Comparison of ENCODE assay signal across 16 mouse cellular contexts in the genomic region with DNA sequence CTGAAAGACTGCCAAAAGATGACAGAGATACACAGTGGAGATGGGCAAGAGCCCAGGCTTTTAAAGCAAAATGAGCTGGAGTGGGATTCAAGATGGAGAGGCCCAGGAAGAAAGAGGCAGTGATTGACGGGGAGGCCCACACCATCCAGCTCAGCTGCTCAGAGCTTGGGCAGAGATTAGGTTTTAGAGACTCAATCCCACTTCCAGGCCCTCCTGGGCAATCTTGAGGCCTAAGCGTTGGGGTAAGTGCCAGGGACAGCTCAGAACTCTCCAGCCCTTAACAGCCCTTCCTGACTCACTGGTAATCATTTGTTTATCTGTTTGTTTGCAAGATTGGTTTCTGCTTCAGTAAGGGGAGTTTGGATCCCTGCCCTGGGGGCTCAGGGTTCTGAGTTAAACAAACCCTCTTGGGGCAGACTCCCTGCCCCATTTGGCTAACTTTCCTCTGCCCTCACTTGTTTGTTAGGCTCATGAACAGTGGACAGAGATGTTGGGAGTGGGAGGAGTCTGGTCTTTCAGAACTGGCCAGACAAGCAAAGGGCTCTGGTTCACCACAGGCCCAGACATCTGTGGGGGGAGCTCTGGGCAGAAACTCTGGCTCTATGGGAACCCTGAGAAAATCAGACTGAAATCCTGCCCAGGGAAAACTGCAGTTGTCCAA. TPM values are rescaled to one million over a fixed set of nuclear protein-coding genes. Genes with fewer than 3 reads are reported as not detected.
A peak's percentile ranks its signal among the peaks of the same experiment; 100 is the strongest.
DNase-seq lines count a peak whose midpoint lies in the region; ATAC-seq lines count a peak whose summit lies in the region.
"Had no signal": no experiment of that assay in that cellular context is flagged by ENCODE, and none has a peak within 500 bp of the region (broad histone marks: within the 10 kb centered on the region; RNA-seq: fewer than 3 reads in every experiment).

No protein-coding gene starts in this region.

- H3K27me3 ChIP-seq in forebrain, embryonic 13.5 days: 0 out of 2 replicates have a peak, but pooled peaks cover 3% of the 10 kb centered on the region
- peaks cover 80% of the 10 kb centered on the region for H3K27me3 ChIP-seq in forebrain, embryonic 10.5 days (ENCODE audit: poor library complexity, severe bottlenecking)
- H3K27me3 ChIP-seq in hindbrain, embryonic 14.5 days (ENCODE audit: control insufficient read depth, insufficient read depth, low read length): peaks cover 16% of the 10 kb centered on the region; the same call in 1 of the 2 replicates
- peaks cover 10% of the 10 kb centered on the region; the same call in 1 of the 2 replicates for H3K27me3 ChIP-seq in hindbrain, embryonic 12.5 days

- no peak overlapping the region for H3K4me2 ChIP-seq in forebrain, embryonic 13.5 days
- no peak overlapping the region for H3K4me2 ChIP-seq in hindbrain, embryonic 14.5 days (replicated peaks)
- H3K4me2 ChIP-seq in hindbrain, embryonic 12.5 days (replicated peaks): no peak overlapping the region
- H3K4me2 ChIP-seq: liver, embryonic 13.5 days; neural tube, embryonic 13.5 days had no signal

- ATAC-seq in forebrain, embryonic 13.5 days: peak; percentile 50; the same call in 1 of the 2 replicates
- peak; percentile 34; the same call in 1 of the 2 replicates for ATAC-seq in hindbrain, embryonic 14.5 days (ENCODE audit: low FRiP score)
- ATAC-seq in hindbrain, embryonic 12.5 days (ENCODE audit: low FRiP score): no peak
- ATAC-seq in activated CD4-positive, CD25-positive, alpha-beta regulatory T cell, adult 4 months: no peak
- ATAC-seq: intestine, postnatal 0 days; midbrain, embryonic 16.5 days had no signal

- intact Hi-C loops in left cerebral cortex, postnatal 14 days (cut with DNase I): no loop called here

- H3K9ac ChIP-seq in forebrain, embryonic 13.5 days: no peak overlapping the region
- H3K9ac ChIP-seq in hindbrain, embryonic 14.5 days: no peak overlapping the region
- no peak overlapping the region for H3K9ac ChIP-seq in hindbrain, embryonic 12.5 days
- H3K9ac ChIP-seq: liver, embryonic 13.5 days; neural tube, embryonic 13.5 days had no signal

- no peak overlapping the region for H3K4me3 ChIP-seq in forebrain, embryonic 13.5 days
- H3K4me3 ChIP-seq in forebrain, embryonic 10.5 days: no peak overlapping the region
- H3K4me3 ChIP-seq in hindbrain, embryonic 14.5 days (replicated peaks; ENCODE audit: low read length): no peak overlapping the region
- H3K4me3 ChIP-seq in hindbrain, embryonic 12.5 days: no peak overlapping the region
- H3K4me3 ChIP-seq: liver, embryonic 13.5 days; neural tube, embryonic 13.5 days had no signal

- no peaks in the 10 kb centered on the region for H3K9me3 ChIP-seq in forebrain, embryonic 13.5 days (replicated peaks)
- H3K9me3 ChIP-seq in forebrain, embryonic 10.5 days: no peaks in the 10 kb centered on the region
- H3K9me3 ChIP-seq in hindbrain, embryonic 14.5 days (ENCODE audit: control insufficient read depth, low read length): no peaks in the 10 kb centered on the region
- H3K9me3 ChIP-seq in hindbrain, embryonic 12.5 days (replicated peaks): no peaks in the 10 kb centered on the region
- H3K9me3 ChIP-seq: liver, embryonic 13.5 days; neural tube, embryonic 13.5 days had no signal

- no peak for DNase-seq in forebrain, embryonic 10.5 days (ENCODE audit: extremely low spot score, low spot score)
- no peak for DNase-seq in hindbrain, embryonic 14.5 days (ENCODE audit: low spot score)
- DNase-seq in right cerebral cortex, postnatal 4 days: peak; percentile 2
- DNase-seq in right cerebral cortex, postnatal 25 days: no peak
- no peak for DNase-seq in left cerebral cortex, postnatal 14 days (ENCODE audit: low spot score in 2 of 2)
- DNase-seq: adrenal gland, postnatal 10 days; cerebellum, postnatal 14 days; kidney, postnatal 25 days; liver, embryonic 13.5 days; thymus, postnatal 36 days had no signal

- no peaks in the 10 kb centered on the region for H3K36me3 ChIP-seq in forebrain, embryonic 13.5 days (ENCODE audit: poor library complexity, severe bottlenecking)
- H3K36me3 ChIP-seq in forebrain, embryonic 10.5 days (replicated peaks): no peaks in the 10 kb centered on the region
- H3K36me3 ChIP-seq in hindbrain, embryonic 14.5 days (replicated peaks; ENCODE audit: control insufficient read depth, insufficient read depth): no peaks in the 10 kb centered on the region
- H3K36me3 ChIP-seq in hindbrain, embryonic 12.5 days: no peaks in the 10 kb centered on the region
- H3K36me3 ChIP-seq: liver, embryonic 13.5 days; neural tube, embryonic 13.5 days had no signal

- H3K4me1 ChIP-seq in forebrain, embryonic 13.5 days: no peaks in the 10 kb centered on the region
- peaks cover 3% of the 10 kb centered on the region; the same call in 1 of the 2 replicates for H3K4me1 ChIP-seq in forebrain, embryonic 10.5 days
- H3K4me1 ChIP-seq in hindbrain, embryonic 14.5 days (replicated peaks; ENCODE audit: control insufficient read depth, insufficient read depth, low read length): no peaks in the 10 kb centered on the region
- no peaks in the 10 kb centered on the region for H3K4me1 ChIP-seq in hindbrain, embryonic 12.5 days
- H3K4me1 ChIP-seq: liver, embryonic 13.5 days; neural tube, embryonic 13.5 days had no signal

- WGBS in forebrain, embryonic 13.5 days: 62% methylated on average over 2 of the region's 2 CpGs
- WGBS in forebrain, embryonic 10.5 days: 83% methylated on average over 2 of the region's 2 CpGs
- 63% methylated on average over 2 of the region's 2 CpGs for WGBS in hindbrain, embryonic 14.5 days
- WGBS in hindbrain, embryonic 12.5 days: 63% methylated on average over 2 of the region's 2 CpGs

- H3K27ac ChIP-seq in forebrain, embryonic 13.5 days: no peak overlapping the region
- no peak overlapping the region for H3K27ac ChIP-seq in forebrain, embryonic 10.5 days
- H3K27ac ChIP-seq in hindbrain, embryonic 14.5 days: no peak overlapping the region
- H3K27ac ChIP-seq in hindbrain, embryonic 12.5 days: no peak overlapping the region
- H3K27ac ChIP-seq: liver, embryonic 13.5 days; neural tube, embryonic 13.5 days had no signal

RNA-seq across cellular contexts. Expression of a gene that starts 52.6 kb away (rescaled TPM):
- polyA plus RNA-seq in forebrain, embryonic 13.5 days (2015; fragmentation: Nextera tagmentation; extraction: Ambion mirVana): 1.1 TPM in 2 replicates
- 0.79 and 0.84 TPM in 2 replicates for polyA plus RNA-seq in forebrain, embryonic 10.5 days (2016; fragmentation: Nextera tagmentation; extraction: Ambion mirVana)
- 2.1 and 2.4 TPM in 2 replicates for polyA plus RNA-seq in hindbrain, embryonic 14.5 days (2014; fragmentation: Nextera tagmentation; extraction: Ambion mirVana)
- polyA plus RNA-seq in hindbrain, embryonic 12.5 days (2016; fragmentation: Nextera tagmentation; extraction: Ambion mirVana): 0.65 and 1.0 TPM in 2 replicates
- polyA plus RNA-seq in activated CD4-positive, CD25-positive, alpha-beta regulatory T cell, adult 4 months (2017; shearing (Covaris generic)): not detected
- total RNA-seq in left cerebral cortex, postnatal 14 days (2021): 10 to 100 TPM; 16.5 to 18.5 TPM
- polyA plus RNA-seq: liver, embryonic 13.5 days had no signal

Comparison
In these comparisons a context has a peak if more than half of its experiments do, and no peak if none do; other contexts are left out.
1. ATAC-seq: peak in forebrain, embryonic 13.5 days (single experiment) and hindbrain, embryonic 14.5 days (single experiment); none in hindbrain, embryonic 12.5 days (single experiment) and activated CD4-positive, CD25-positive, alpha-beta regulatory T cell, adult 4 months (single experiment).